Mouse (Mus musculus): Measurements from ENCODE around the gene Naif1.

The Naif1 gene

GRCm38 (mm10) chr2:32427720-32428119 is 22.5 kb upstream of the Naif1 start:
- DNase-seq (ENCODE audit: low read depth, low spot score), result no peak

GRCm38 (mm10) chr2:32428262-32428722 is 22.0 kb upstream of the Naif1 start:
- peak; percentile 89 for DNase-seq (ENCODE audit: low read depth, low spot score)

GRCm38 (mm10) chr2:32429215-32429891 is 20.9 kb upstream of the Naif1 start:
- no peak for DNase-seq (ENCODE audit: low read depth, low spot score)

GRCm38 (mm10) chr2:32430701-32431676 is 19.3 kb upstream of the Naif1 start:
- DNase-seq (ENCODE audit: low read depth, low spot score), result peak; percentile 96

- no peak for DNase-seq (ENCODE audit: low read depth, low spot score)
Observed at GRCm38 (mm10) chr2:32436686-32437372, 13.4 kb upstream of the Naif1 start.

GRCm38 (mm10) chr2:32437612-32438166 is 12.6 kb upstream of the Naif1 start:
- no peak for DNase-seq (ENCODE audit: low read depth, low spot score)

GRCm38 (mm10) chr2:32438733-32439132 is 11.5 kb upstream of the Naif1 start:
- DNase-seq (ENCODE audit: low read depth, low spot score), result no peak

GRCm38 (mm10) chr2:32439177-32439576 is 11.1 kb upstream of the Naif1 start:
- DNase-seq (ENCODE audit: low read depth, low spot score), result no peak

GRCm38 (mm10) chr2:32440164-32440563 is 10.1 kb upstream of the Naif1 start:
- DNase-seq (ENCODE audit: low read depth, low spot score), result no peak

- DNase-seq (ENCODE audit: low read depth, low spot score), result no peak
Observed at GRCm38 (mm10) chr2:32440632-32441031, 9.6 kb upstream of the Naif1 start.

- no peak for DNase-seq (ENCODE audit: low read depth, low spot score)
Observed at GRCm38 (mm10) chr2:32441550-32441949, 8.7 kb upstream of the Naif1 start.

GRCm38 (mm10) chr2:32445535-32445934 is 4.7 kb upstream of the Naif1 start:
- no peak for DNase-seq (ENCODE audit: low read depth, low spot score)

- peak; percentile 88 for DNase-seq (ENCODE audit: low read depth, low spot score)
Observed at GRCm38 (mm10) chr2:32447264-32447936, 2.9 kb upstream of the Naif1 start.

GRCm38 (mm10) chr2:32448480-32448879 is 1.8 kb upstream of the Naif1 start:
- DNase-seq (ENCODE audit: low read depth, low spot score), result no peak

GRCm38 (mm10) chr2:32450881-32451844 is 906 bp downstream of the Naif1 start, which contains the start of gene Slc25a25:
Slc25a25 (minus strand) TSS chr2:32451445.
- DNase-seq (ENCODE audit: low read depth, low spot score), result peak; percentile 97

GRCm38 (mm10) chr2:32451870-32452372 is 1.7 kb downstream of the Naif1 start:
- peak; percentile 100 for DNase-seq (ENCODE audit: low read depth, low spot score)

- DNase-seq (ENCODE audit: low read depth, low spot score), result no peak
Observed at GRCm38 (mm10) chr2:32452441-32452971, 2.2 kb downstream of the Naif1 start.

- no peak for DNase-seq (ENCODE audit: low read depth, low spot score)
Observed at GRCm38 (mm10) chr2:32453641-32454303, 3.5 kb downstream of the Naif1 start.

GRCm38 (mm10) chr2:32454633-32455032 is 4.4 kb downstream of the Naif1 start:
- no peak for DNase-seq (ENCODE audit: low read depth, low spot score)

Measured in telencephalon, adult 2 months (tissue).